Mouse (Mus musculus): ENCODE results near the gene Patl2. TPM values are rescaled to one million over a fixed set of nuclear protein-coding genes. Genes with fewer than 3 reads are reported as not detected.

Patl2 gene
- total and polyA plus RNA-seq, 2 experiments from 2014 or later = not detected

DNA sequence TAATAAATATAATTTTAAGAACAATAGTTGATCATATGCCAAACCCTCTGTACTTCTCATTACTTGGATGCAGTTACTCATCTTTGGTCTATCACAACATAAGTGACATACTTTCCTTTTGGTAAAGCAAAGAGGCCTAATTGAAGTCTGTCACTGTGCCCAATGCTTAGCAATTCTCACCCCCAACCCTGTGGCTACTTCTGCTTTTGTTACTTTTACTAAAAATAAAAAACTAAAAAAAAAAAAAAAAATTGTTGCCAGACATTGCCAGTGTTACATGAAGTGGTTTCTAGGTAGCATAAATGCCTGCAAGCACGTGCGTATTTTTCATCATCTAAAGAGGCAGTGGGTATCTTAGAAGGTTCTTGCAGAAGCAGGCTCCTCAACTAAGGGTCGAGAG lies 33.1 kb downstream of the Patl2 start:
- no peak overlapping the region for H3K27ac ChIP-seq (ENCODE audit: low read depth, low read length)
- no peak for ATAC-seq
- no peak for TF ChIP-seq CTCF (IDR thresholded peaks at IDR 0.05; ENCODE audit: low read depth)
- 83% methylated on average over 3 of the region's 3 CpGs for WGBS
- no peak overlapping the region for H3K9ac ChIP-seq
- H3K4me3 ChIP-seq (ENCODE audit: low read depth, low read length) = no peak overlapping the region
- no peaks in the 10 kb centered on the region for H3K4me1 ChIP-seq (ENCODE audit: insufficient read depth)
- H3K36me3 ChIP-seq (ENCODE audit: insufficient read depth) = no peaks in the 10 kb centered on the region
- no peak for DNase-seq
- H3K9me3 ChIP-seq (ENCODE audit: low read length) = no peaks in the 10 kb centered on the region
- H3K27me3 ChIP-seq (ENCODE audit: insufficient read depth, low read length) = no peaks in the 10 kb centered on the region
- H3K4me2 ChIP-seq (ENCODE audit: low read depth) = no peak overlapping the region

DNA sequence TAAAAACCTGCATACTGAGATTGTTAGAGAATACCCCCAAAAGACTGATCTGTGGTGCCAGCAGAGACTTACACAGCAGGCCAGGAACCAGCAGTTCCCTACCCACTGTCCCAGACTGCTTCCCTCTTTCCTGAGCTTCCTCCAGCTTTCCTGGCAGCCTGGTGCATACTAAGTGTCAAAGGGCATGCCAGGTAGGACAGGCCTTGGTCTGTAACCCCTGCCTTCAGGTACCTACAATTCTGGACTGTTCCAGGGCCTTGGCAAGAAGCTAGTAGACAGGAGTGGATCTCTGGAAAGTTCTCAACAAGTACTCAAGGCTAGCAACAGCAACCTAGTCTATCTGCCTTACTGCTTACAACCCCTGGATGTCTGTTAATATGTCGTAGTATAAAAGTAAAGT lies 34.8 kb downstream of the Patl2 start:
- H3K4me3 ChIP-seq (ENCODE audit: low read depth, low read length) = no peak overlapping the region
- H3K4me2 ChIP-seq (ENCODE audit: low read depth) = no peak overlapping the region
- TF ChIP-seq CTCF (IDR thresholded peaks at IDR 0.05; ENCODE audit: low read depth) = no peak
- WGBS = 96% methylated on average over 1 of the region's 1 CpGs
- no peaks in the 10 kb centered on the region for H3K4me1 ChIP-seq (ENCODE audit: insufficient read depth)
- no peak for DNase-seq
- no peak for ATAC-seq
- H3K9ac ChIP-seq = no peak overlapping the region
- H3K27me3 ChIP-seq (ENCODE audit: insufficient read depth, low read length) = no peaks in the 10 kb centered on the region
- no peaks in the 10 kb centered on the region for H3K36me3 ChIP-seq (ENCODE audit: insufficient read depth)
- H3K9me3 ChIP-seq (ENCODE audit: low read length) = no peaks in the 10 kb centered on the region
- H3K27ac ChIP-seq (ENCODE audit: low read depth, low read length) = no peak overlapping the region

DNA sequence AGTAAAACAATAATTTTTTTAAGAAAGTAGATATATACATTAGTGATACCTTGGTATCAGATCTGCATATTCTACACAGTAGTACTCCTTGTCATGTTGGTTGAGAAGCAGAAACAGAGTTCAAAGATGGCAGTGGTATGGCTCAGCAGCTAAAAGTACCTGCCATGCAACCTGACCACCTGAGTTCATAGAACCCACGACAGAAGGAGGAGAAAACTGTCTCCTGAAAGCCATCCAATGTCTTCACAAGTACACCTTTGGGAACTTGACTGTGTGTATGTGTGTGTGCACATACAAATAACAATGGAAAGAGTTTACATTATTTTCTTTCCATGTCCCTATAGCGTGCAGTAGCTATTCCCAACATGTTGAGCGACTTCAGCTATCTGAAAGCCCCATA lies 36.3 kb downstream of the Patl2 start:
- Histone ChIP-seq H3K27ac (ENCODE audit: low read depth, low read length) (no peak overlapping the region), H3K9ac (no peak overlapping the region), H3K4me2 (ENCODE audit: low read depth) (no peak overlapping the region), H3K27me3 (ENCODE audit: insufficient read depth, low read length) (no peaks in the 10 kb centered on the region), H3K9me3 (ENCODE audit: low read length) (no peaks in the 10 kb centered on the region), H3K36me3 (ENCODE audit: insufficient read depth) (no peaks in the 10 kb centered on the region), H3K4me3 (ENCODE audit: low read depth, low read length) (no peak overlapping the region), H3K4me1 (ENCODE audit: insufficient read depth) (no peaks in the 10 kb centered on the region)
- DNase-seq = no peak
- WGBS = 89% methylated on average over 3 of the region's 3 CpGs
- no peak for ATAC-seq
- no peak for TF ChIP-seq CTCF (IDR thresholded peaks at IDR 0.05; ENCODE audit: low read depth)

DNA sequence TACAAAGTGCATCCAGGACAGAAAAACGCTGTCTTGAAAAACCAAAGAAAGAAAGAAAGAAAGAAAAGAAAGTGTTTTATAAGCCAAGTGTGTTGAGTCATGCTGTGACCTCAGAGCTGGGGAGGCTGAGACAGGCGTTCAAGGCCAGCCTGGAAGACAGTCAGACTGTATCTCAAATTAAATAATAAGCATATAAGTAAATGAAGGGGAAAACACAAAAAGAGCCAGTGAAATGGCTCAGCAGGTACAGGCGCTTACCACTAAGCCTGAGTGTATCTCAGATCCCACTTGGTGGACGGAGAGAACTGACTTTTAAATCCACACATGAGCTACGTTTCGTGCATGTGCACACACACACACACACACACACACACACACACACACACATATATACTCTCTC lies 36.7 kb downstream of the Patl2 start:
- DNase-seq (no peak), ATAC-seq (no peak)
- no peaks in the 10 kb centered on the region for H3K9me3 ChIP-seq (ENCODE audit: low read length)
- no peak overlapping the region for H3K9ac ChIP-seq
- 94% methylated on average over 6 of the region's 6 CpGs for WGBS
- no peak overlapping the region for H3K4me3 ChIP-seq (ENCODE audit: low read depth, low read length)
- H3K4me2 ChIP-seq (ENCODE audit: low read depth) = no peak overlapping the region
- no peaks in the 10 kb centered on the region for H3K4me1 ChIP-seq (ENCODE audit: insufficient read depth)
- TF ChIP-seq CTCF (IDR thresholded peaks at IDR 0.05; ENCODE audit: low read depth) = no peak
- H3K36me3 ChIP-seq (ENCODE audit: insufficient read depth) = no peaks in the 10 kb centered on the region
- no peaks in the 10 kb centered on the region for H3K27me3 ChIP-seq (ENCODE audit: insufficient read depth, low read length)
- H3K27ac ChIP-seq (ENCODE audit: low read depth, low read length) = no peak overlapping the region

DNA sequence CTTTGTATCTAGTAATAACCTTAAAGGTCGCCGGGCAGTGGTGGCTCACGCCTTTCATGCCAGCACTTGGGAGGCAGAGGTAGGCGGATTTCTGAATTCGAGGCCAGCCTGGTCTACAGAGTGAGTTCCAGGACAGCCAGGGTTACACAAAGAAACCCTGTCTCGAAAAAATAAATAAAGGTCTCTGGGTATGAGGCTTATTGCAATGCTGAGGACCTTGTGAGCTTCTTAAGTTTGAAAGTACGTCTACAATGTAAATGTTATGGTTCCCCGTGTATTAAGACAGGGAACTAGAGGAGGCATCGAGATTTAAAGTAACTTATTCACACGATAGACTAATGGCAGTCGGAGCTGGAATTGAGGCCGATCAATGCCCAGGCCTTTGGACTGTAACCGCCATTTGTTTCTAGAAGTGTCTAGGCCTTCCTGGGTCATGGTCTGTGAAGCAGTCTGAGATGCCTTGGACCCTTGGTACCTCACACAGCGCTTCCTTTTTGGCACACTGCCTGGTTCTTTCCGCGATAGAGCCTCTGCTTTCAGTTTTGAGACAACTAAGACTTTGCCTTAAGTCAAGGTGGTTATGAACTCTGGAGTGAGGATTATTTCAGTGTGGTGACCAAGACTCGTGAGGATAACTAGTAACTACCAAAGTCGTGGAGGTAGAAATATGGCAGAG lies 37.6 kb downstream of the Patl2 start:
- H3K36me3 ChIP-seq (ENCODE audit: insufficient read depth) = no peaks in the 10 kb centered on the region
- H3K4me3 ChIP-seq (ENCODE audit: low read depth, low read length) = peak overlapping the region; percentile 60
- no peak overlapping the region for H3K27ac ChIP-seq (ENCODE audit: low read depth, low read length)
- peak overlapping the region; percentile 62; the same call in 1 of the 2 replicates for H3K9ac ChIP-seq
- no peak for ATAC-seq
- no peak for TF ChIP-seq CTCF (IDR thresholded peaks at IDR 0.05; ENCODE audit: low read depth)
- DNase-seq = peak; percentile 5
- H3K27me3 ChIP-seq (ENCODE audit: insufficient read depth, low read length) = no peaks in the 10 kb centered on the region
- WGBS = 34% methylated on average over 18 of the region's 18 CpGs
- H3K9me3 ChIP-seq (ENCODE audit: low read length) = no peaks in the 10 kb centered on the region
- H3K4me1 ChIP-seq (ENCODE audit: insufficient read depth) = no peaks in the 10 kb centered on the region
- H3K4me2 ChIP-seq (ENCODE audit: low read depth) = peak overlapping the region; percentile 87

DNA sequence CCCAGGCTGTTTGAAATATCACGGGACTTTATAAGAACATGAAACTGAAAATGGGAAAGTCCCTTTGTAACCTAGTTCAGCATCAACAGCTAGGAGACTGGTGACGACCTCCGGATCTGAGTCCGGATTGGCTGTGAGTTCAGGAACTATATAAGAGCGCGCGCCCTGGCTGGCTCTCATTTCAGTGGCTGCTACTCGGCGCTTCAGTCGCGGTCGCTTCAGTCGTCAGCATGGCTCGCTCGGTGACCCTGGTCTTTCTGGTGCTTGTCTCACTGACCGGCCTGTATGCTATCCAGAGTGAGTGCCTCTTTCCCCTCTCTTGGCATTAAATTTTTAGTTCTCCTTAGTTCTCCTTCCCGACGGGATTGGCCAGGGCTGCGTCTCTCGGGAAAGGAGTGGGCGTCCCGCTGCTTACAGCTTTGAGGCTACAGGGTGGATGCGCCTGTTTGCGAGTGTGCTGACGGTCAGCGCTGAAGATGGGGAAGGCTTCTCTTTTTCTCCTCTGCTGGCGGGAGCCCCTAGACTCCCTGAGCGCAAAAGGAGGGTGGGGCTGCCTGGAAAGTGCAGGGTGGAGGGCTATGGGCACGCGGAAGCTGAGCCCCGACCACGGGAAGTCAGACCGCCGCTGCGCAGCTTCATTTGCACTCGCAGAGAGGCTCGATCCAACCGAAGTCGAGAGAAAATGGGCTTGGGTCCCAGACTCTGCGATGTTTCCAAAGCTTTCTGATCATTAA lies 38.3 kb downstream of the Patl2 start, which contains the start of gene B2m:
TSS of gene B2m (plus strand) at position 179 of the 734 bp plus-strand sequence.
- Histone ChIP-seq H3K27ac (ENCODE audit: low read depth, low read length) (0 out of 2 replicates have a peak within 1 kb of the TSS, but pooled peaks have one; percentile 31), H3K4me1 (ENCODE audit: insufficient read depth) (no peaks in the 10 kb centered on the region), H3K4me2 (ENCODE audit: low read depth) (peak within 1 kb of the TSS; percentile 87), H3K9me3 (ENCODE audit: low read length) (no peaks in the 10 kb centered on the region), H3K4me3 (ENCODE audit: low read depth, low read length) (peak within 1 kb of the TSS; percentile 60), H3K27me3 (ENCODE audit: insufficient read depth, low read length) (no peaks in the 10 kb centered on the region), H3K36me3 (ENCODE audit: insufficient read depth) (no peaks in the 10 kb centered on the region), H3K9ac (peak within 1 kb of the TSS; percentile 62)
- ATAC-seq (peak; percentile 100), DNase-seq (peak; percentile 94)
- no peak for TF ChIP-seq CTCF (IDR thresholded peaks at IDR 0.05; ENCODE audit: low read depth)
- 1% methylated on average over 40 of the region's 40 CpGs for WGBS

DNA sequence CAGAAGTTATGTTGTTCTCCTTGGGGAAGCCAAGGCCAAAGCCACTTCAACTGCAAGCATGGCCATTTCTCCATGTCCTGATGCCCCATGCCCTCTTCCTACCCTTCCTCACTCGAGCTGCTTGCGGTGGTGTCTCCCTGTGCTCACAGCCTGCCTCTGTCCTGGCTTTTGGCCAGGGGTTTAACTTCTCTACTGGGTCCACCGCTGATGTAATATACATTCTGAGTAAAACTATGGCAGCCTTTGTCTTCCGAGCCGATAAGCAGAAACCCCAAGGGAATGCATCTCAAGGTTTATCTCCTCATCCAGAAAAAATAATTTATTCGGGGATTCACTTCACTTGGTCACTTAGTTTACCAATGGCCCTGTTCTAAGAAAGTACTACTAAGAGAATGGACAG lies 39.3 kb downstream of the Patl2 start:
- no peak overlapping the region for H3K27ac ChIP-seq (ENCODE audit: low read depth, low read length)
- H3K36me3 ChIP-seq (ENCODE audit: insufficient read depth) = no peaks in the 10 kb centered on the region
- H3K4me3 ChIP-seq (ENCODE audit: low read depth, low read length) = no peak overlapping the region
- WGBS = 70% methylated on average over 6 of the region's 6 CpGs
- H3K9ac ChIP-seq = no peak overlapping the region
- no peak overlapping the region for H3K4me2 ChIP-seq (ENCODE audit: low read depth)
- no peak for DNase-seq
- no peaks in the 10 kb centered on the region for H3K27me3 ChIP-seq (ENCODE audit: insufficient read depth, low read length)
- no peak for ATAC-seq
- TF ChIP-seq CTCF (IDR thresholded peaks at IDR 0.05; ENCODE audit: low read depth) = no peak
- no peaks in the 10 kb centered on the region for H3K9me3 ChIP-seq (ENCODE audit: low read length)
- H3K4me1 ChIP-seq (ENCODE audit: insufficient read depth) = no peaks in the 10 kb centered on the region

Data from forebrain, postnatal 0 days (tissue).